Mouse (Mus musculus) megakaryocyte, embryonic 14.5 days (primary cell): Measurements from ENCODE around the gene Gm11559. TPM values are rescaled to one million over a fixed set of nuclear protein-coding genes. Genes with fewer than 3 reads are reported as not detected.
"Not testable (repeated sequence)": the region's sequence is repeated elsewhere in the genome, so short reads cannot be mapped to it uniquely, and the experiment has no call there.

Source experiments
- H3K27me3 ChIP-seq: replicated peaks from 2 replicates; pipeline ENCODE3; 2012; ENCODE audit warnings: inconsistent platforms
- H3K36me3 ChIP-seq: replicated peaks from 2 replicates; pipeline ENCODE3; 2012; ENCODE audit warnings: low read length, inconsistent platforms, mixed read lengths
- H3K4me1 ChIP-seq: 2 replicates; pipeline ENCODE4 v1.6.1; 2012; ENCODE audit warnings: inconsistent platforms
- H3K4me3 ChIP-seq: replicated peaks from 2 replicates; pipeline ENCODE3; 2012; ENCODE audit warnings: moderate library complexity, mild to moderate bottlenecking, inconsistent platforms
- H3K9me3 ChIP-seq: 2 replicates; pipeline ENCODE4 v1.6.1; 2012; ENCODE audit warnings: inconsistent platforms
- FLI1 ChIP-seq: IDR thresholded peaks from 2 replicates; pipeline ENCODE4 v1.6.1; 2012; ENCODE audit warnings: low read length, inconsistent platforms, mixed read lengths
- GATA1 ChIP-seq: IDR thresholded peaks from 3 replicates; pipeline ENCODE4 v1.6.1; 2012; ENCODE audit warnings: mixed read lengths, low read length, inconsistent platforms, borderline replicate concordance
- polyA plus RNA-seq: library from polyadenylated mRNA; stranded (reverse); fragments of >175 nt; gene quantifications from 2 replicates; pipeline ENCODE4 v1.2.3, GENCODE M21; 2012; ENCODE audit warnings: low replicate concordance; ENCODE audit not compliant: insufficient read depth

The Gm11559 gene
- polyA plus RNA-seq = not detected in 2 replicates

DNA sequence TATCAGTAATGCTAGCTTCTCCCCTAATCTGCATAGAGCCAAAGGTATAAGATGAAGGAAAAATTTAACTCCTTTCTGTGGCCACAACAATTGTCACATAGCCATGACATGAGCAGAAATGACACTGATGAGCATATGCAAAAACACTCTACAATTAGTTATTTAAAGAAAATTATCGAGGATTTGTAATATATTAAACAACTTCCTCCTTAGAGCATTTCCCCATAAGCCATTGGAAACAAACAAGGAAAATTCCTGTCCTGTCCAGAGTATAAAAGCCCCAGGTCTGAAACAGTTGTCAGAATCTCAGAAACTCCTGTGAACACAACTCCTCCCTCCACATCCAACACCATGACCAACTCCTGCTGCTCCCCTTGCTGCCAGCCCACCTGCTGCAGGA, at the start of gene Gm11559:
Gene Gm11559 (plus strand): TSS at position 301 of the 400 bp plus-strand sequence.
- H3K36me3 ChIP-seq, H3K4me3 ChIP-seq, H3K27me3 ChIP-seq, H3K9me3 ChIP-seq, H3K4me1 ChIP-seq: not testable (repeated sequence)

DNA sequence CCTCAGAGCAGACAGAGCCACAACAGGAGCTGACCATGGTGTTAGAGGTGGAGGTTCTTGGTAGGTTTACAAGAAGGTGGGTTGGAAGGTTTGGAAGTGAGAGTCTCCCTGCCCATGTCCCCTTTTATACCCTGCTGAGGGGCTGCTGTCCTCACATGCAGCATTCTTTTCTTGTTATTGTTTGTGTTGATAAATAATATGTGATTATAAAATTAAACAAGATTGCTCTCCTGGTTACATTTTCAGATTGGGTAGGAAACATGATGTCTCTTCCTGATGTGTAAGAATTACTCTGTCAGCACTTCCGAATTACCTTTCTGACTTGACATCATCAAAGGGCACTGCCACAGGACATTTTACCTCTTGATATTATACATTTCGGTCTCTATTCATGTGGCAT, 48.7 kb upstream of the Gm11559 start, which contains the start of gene Gm11564:
Gene Gm11564 (minus strand): TSS at position 101 of the 400 bp plus-strand sequence.
- H3K4me3 ChIP-seq = peak within 1 kb of the TSS; percentile 14
- H3K27me3 ChIP-seq = not testable (repeated sequence)

DNA sequence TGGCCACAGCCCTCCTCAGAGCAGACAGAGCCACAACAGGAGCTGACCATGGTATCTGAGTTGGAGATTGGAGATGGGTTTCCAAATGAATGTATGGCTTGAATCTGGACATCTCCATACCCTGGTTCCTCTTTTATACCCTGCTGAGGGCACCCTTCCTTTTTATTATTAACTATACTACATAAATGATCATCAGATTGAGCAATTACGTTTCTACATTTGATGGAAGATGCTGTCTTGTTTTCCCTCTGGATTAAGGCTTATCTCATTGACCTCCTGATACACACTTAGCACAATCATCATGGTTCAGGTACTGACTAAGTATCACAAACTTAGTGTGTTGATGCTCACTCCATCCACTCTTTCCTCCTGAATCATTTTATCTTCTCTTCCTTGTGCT, 26.3 kb upstream of the Gm11559 start, which contains the start of gene 2300003K06Rik:
Gene 2300003K06Rik (minus strand): TSS at position 101 of the 400 bp plus-strand sequence.
- TF ChIP-seq GATA1 (no peak), FLI1 (no peak)
- peaks cover 9% of the 10 kb centered on the region; the same call in 1 of the 2 replicates for H3K9me3 ChIP-seq
- no peaks in the 10 kb centered on the region for H3K4me1 ChIP-seq
- no peaks in the 10 kb centered on the region for H3K36me3 ChIP-seq
- no peaks in the 10 kb centered on the region for H3K27me3 ChIP-seq
- H3K4me3 ChIP-seq = peak within 1 kb of the TSS; percentile 53

More for the DNA sequence above, 48.7 kb upstream of the Gm11559 start, which contains the start of gene Gm11564:
- not testable (repeated sequence) for H3K36me3 ChIP-seq, H3K9me3 ChIP-seq, H3K4me1 ChIP-seq

DNA sequence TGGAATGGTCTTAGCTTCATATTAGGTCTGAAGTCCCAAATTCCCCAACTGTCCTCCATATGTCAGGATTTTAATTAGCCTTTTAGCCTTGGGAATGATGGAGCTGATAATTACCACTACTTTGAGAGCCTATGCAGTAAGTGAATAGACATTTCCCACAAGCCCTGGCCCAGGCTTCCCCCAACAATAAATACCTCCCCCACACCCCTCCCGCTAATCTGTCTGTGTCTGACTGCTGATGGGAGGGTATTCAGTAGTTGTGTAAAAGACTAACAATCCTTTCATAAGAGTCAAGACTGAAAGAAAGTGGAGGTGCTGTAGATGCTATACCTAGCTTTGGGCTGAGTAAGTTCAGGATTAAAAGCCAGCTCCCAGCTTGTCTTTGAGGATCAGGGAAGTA, 22.1 kb upstream of the Gm11559 start:
- no peak for TF ChIP-seq FLI1
- peaks cover 6% of the 10 kb centered on the region; the same call in 1 of the 2 replicates for H3K9me3 ChIP-seq
- H3K36me3 ChIP-seq = no peaks in the 10 kb centered on the region
- no peak overlapping the region for H3K4me3 ChIP-seq
- no peaks in the 10 kb centered on the region for H3K4me1 ChIP-seq
- H3K27me3 ChIP-seq = no peaks in the 10 kb centered on the region

DNA sequence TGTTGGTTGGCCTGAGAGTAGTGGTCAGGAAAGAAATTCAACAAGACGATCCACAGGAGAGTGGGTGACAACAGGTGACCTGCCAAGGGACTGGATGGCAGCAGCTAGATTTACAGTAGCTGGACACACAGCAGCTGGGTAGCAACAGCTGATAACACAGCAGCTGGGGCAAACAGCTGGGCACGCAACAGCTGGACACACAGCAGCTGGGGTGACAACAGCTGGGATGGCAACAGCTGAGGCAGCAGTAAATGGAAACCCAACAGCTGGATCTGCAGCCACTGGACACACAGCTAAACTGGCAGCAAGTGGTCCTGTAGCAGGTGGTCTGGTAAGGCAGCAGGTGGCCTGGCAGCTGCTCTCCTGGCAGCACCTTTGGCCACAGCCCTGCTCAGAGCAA, 17.5 kb upstream of the Gm11559 start:
- Histone ChIP-seq H3K36me3 (no peaks in the 10 kb centered on the region), H3K27me3 (no peaks in the 10 kb centered on the region), H3K4me3 (peak overlapping the region; percentile 14), H3K4me1 (no peaks in the 10 kb centered on the region), H3K9me3 (no peaks in the 10 kb centered on the region)
- TF ChIP-seq FLI1 = no peak
- TF ChIP-seq GATA1 = no peak

DNA sequence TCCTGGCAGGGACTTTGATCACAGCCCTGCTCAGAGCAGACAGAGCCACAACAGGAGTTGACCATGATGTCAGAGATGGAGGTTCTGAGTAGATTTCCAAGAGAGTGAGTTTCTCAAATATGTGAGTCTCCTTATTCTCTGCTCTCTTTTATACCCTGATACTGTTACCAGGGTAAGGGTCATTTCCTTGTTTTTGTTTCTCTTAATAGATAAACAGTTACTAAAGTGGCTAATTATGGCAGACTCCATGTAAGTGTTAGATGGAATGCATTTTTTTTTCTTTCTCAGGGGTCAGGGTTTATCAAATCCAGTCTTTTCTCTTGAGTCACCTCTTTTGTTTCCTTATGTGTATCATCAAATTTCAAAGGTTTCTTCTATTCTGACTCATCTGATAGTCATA, 12.8 kb upstream of the Gm11559 start, which contains the start of gene Krtap4-16:
Gene Krtap4-16 (minus strand): TSS at position 101 of the 400 bp plus-strand sequence.
- Histone ChIP-seq H3K4me1 (no peaks in the 10 kb centered on the region), H3K4me3 (no peak within 1 kb of the TSS), H3K9me3 (no peaks in the 10 kb centered on the region), H3K27me3 (no peaks in the 10 kb centered on the region), H3K36me3 (no peaks in the 10 kb centered on the region)
- no peak for TF ChIP-seq GATA1
- no peak for TF ChIP-seq FLI1

DNA sequence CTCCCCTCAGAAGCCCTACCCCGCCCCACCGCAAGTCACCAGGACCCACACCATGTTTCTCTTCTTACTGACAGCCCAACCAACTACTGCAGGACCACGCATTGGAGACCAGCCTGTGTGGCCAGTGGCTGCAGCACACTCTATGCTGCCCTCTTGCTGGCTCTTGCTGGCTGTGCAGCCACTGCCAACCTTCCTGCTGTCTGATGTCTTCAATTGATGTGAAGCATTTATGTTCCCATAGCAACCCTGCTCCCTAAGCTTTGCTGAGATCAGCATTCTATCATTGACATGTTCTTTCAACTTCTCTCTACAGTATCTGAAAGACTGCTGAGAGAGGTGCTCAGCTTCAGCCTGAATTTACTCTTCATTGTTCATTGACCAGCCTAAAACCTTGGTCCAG, 10.2 kb upstream of the Gm11559 start:
- no peak for TF ChIP-seq GATA1
- TF ChIP-seq FLI1 = no peak
- H3K4me1 ChIP-seq = no peaks in the 10 kb centered on the region
- no peak overlapping the region for H3K4me3 ChIP-seq
- H3K27me3 ChIP-seq = no peaks in the 10 kb centered on the region
- H3K9me3 ChIP-seq = no peaks in the 10 kb centered on the region
- no peaks in the 10 kb centered on the region for H3K36me3 ChIP-seq

DNA sequence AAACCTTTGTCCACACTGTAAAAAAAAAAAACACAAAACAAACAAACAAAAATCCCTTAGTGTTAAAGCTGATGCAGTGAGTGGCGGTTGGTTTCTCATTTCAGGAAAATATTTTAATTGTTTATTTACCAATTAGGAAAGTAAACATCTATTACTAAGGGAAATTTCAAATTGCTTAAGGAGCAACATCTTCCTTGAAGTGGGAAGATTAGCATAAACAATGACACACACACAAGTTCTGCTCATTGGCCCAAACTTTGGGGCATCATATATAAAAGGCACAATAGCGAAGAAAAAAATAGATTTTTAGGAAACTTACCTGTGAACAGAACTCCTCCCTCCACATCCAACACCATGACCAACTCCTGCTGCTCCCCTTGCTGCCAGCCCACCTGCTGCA, 6.7 kb upstream of the Gm11559 start, which contains the start of gene Gm11568:
Gene Gm11568 (plus strand): TSS at position 301 of the 400 bp plus-strand sequence.
- Histone ChIP-seq H3K4me3 (no peak within 1 kb of the TSS), H3K4me1 (no peaks in the 10 kb centered on the region), H3K9me3 (no peaks in the 10 kb centered on the region), H3K36me3 (no peaks in the 10 kb centered on the region), H3K27me3 (no peaks in the 10 kb centered on the region)
- TF ChIP-seq FLI1 (no peak), GATA1 (no peak)

DNA sequence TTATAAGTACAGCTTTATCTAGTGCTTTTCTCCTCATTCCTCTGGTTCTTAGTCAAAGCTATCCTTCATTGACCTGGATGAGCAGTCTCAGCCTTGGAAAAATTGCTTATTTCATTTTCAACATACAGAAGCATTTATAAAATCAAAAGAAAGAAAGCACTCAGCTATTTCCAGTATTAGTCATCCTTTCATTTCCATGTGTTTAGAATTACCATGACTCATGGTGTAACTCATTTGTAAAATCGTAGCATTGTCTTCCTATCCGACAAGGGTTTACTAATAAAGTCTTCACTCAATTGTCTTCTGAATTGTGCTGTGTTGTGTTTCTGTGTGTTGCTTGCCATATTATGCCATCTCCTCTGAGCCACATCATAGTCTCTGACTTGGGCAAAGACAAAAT, 5.5 kb upstream of the Gm11559 start:
- Histone ChIP-seq H3K27me3 (no peaks in the 10 kb centered on the region), H3K9me3 (no peaks in the 10 kb centered on the region), H3K4me1 (no peaks in the 10 kb centered on the region), H3K36me3 (no peaks in the 10 kb centered on the region), H3K4me3 (no peak overlapping the region)
- TF ChIP-seq FLI1 = no peak
- TF ChIP-seq GATA1 = no peak

DNA sequence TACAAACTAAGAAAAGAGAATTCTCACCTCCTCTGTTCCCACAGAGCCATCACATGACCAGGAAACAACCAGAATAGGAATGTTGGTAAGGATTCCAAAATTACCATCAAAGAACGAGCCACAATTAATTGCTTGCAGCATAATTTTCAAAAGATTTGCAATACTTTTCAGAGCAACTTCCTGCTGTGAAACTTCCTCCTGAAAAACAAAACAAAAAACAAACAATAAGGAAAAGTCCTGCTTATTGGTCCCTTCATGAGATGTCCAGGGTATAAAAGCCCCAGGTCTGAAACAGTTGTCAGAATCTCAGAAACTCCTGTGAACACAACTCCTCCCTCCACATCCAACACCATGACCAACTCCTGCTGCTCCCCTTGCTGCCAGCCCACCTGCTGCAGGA, 8.8 kb downstream of the Gm11559 start, which contains the start of gene Krtap9-1:
Gene Krtap9-1 (plus strand): TSS at position 301 of the 400 bp plus-strand sequence.
- not testable (repeated sequence) for H3K27me3 ChIP-seq, H3K4me1 ChIP-seq, H3K36me3 ChIP-seq, H3K4me3 ChIP-seq, H3K9me3 ChIP-seq

DNA sequence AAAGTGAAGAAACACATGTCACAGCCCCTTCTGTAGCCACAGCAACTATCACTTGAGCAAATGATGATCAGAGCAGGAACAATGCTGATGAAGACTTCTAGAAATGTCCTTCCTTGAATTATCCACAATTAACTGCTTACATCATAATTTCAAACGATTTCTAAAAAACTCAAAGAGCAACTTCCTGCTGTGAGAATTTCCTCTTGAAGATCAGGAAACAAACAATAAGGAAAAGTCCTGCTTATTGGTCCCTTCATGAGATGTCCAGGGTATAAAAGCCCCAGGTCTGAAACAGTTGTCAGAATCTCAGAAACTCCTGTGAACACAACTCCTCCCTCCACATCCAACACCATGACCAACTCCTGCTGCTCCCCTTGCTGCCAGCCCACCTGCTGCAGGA, 14.6 kb downstream of the Gm11559 start, which contains the start of gene Gm11567:
Gene Gm11567 (plus strand): TSS at position 301 of the 400 bp plus-strand sequence.
- not testable (repeated sequence) for H3K27me3 ChIP-seq, H3K4me1 ChIP-seq, H3K36me3 ChIP-seq, H3K4me3 ChIP-seq, H3K9me3 ChIP-seq

DNA sequence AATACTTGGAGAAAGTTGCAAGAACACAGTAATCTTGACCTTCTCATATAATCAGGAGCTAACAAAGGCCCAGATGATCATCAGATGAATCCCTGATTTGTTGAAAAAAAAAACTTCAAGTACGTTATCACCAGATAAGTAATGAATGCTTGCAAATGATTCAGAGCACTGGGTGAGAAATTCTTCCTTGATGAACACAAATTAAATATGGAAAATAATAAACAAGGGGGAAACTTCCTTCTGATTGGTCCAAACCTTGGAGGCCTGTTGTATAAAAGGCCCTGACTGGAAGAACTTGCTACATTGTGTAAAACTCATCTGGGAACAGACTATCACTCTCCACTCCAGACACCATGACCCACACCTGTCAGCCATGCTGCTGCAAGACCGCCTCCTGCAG, 43.3 kb downstream of the Gm11559 start, which contains the start of gene Krtap31-1:
Gene Krtap31-1 (plus strand): TSS at position 301 of the 400 bp plus-strand sequence.
- no peaks in the 10 kb centered on the region for H3K4me1 ChIP-seq
- no peaks in the 10 kb centered on the region for H3K27me3 ChIP-seq
- H3K4me3 ChIP-seq = no peak within 1 kb of the TSS
- no peaks in the 10 kb centered on the region for H3K36me3 ChIP-seq
- no peaks in the 10 kb centered on the region for H3K9me3 ChIP-seq
- TF ChIP-seq GATA1 = no peak
- no peak for TF ChIP-seq FLI1
